Mouse (Mus musculus) fat pad, adult 2 months (tissue): ENCODE results near the gene Rps26.

ENCODE experiments used
- DNase-seq: peaks from one replicate; pipeline ENCODE4 v3.0.0-alpha.2; 2011; ENCODE audit warnings: low read depth, low spot score; ENCODE audit errors: extremely low read depth

The Rps26 gene

DNA sequence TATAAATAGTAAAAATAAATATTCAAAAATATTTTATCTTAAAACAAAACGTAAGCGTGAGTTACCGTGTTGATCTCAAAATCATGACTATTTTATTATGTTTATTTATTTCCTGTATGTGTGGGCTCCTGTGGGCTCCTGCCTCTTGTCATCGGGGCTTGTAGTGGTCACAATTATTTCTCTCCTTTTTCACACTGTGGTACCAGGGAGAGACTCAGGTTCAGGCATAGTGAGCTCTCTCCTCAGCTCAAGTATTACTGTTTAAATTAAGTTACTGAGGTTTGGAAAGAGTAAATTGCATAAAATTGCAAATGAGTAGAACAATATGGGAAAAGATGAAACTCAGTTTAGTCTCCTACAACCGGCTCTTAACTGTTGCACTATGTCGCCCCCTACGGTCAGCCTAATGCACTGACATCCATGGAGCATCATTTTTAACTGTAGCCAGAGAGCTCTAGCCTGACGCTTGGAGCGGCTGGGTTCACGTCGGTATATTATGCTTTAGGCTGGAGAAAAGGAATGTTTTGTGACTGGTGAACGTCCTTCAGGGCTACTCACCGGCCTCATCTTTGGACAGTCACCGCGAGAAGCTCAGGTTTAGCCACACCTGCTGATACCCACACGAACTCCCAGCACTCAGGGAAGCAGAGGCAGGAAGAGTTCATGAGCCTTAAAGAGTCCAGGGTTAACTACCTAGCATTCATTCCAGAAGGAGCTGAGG is 14.0 kb downstream of the Rps26 start:
- DNase-seq = no peak

DNA sequence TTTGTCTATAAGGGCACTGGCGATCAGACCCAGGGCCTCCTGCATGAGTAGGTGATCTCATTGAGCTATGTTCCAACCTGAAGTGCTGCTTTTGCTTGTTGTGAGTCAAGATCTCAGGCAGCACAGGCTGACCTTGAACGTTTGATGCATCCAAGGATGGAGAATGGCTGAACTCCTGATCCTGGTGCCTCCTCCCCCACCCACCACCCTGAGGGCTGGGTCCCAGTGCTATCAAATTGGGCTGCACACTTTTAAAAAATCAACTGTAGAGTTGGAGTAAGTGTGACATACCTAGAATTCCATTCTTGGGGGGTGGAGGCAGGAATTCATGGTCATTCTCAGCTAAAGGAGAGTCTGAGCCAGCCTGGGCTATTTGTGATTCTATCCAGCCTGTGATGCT is 20.1 kb downstream of the Rps26 start:
- no peak for DNase-seq

DNA sequence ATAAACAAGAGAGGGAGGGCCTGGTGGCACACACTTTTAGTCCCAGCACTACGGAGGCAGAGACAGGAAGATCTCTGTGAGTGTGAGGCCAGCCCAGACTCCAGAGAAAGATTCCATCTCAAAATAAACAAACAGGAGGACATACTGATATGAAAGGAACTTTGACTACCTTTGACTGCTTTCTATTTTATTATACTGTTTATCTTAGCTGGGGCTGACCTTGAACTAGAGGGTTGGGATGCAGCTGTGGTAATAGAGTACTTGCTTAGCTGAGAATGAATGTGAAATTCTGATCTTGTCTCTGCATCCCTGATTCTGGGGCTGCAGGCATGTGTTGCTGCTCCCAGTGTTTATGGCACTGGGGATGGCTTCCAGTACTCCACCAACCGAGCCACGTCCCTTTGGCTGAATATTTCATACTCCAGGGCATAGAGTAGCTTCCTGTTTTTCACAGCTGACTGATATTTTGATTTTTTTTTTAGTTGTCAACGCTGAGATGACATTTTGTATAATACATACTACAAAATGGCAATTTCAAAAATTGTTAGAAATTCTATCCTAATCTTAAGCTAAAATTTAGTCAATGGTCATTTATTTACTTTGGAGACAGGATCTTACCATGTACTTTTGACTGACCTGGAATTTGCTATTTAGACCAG is 23.9 kb downstream of the Rps26 start:
- no peak for DNase-seq

DNA sequence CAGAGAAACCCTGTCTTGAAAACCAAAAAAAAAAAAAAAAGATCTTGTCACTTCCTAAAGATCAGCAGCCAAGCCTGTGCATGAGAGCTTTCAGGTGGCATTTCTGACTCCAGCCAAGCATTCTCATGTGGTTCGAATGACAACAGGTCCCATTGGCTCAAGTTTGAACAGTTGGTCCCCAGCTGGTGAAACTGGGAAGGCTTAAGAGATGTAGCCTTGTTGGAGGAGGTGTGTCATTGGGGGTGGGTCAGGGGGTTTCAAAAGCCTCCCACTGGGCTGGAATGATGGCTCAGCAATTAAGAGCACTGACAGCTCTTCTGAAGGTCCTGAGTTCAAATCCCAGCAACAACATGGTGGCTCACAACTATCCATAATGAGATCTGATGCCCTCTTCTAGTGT is 25.0 kb downstream of the Rps26 start:
- no peak for DNase-seq

DNA sequence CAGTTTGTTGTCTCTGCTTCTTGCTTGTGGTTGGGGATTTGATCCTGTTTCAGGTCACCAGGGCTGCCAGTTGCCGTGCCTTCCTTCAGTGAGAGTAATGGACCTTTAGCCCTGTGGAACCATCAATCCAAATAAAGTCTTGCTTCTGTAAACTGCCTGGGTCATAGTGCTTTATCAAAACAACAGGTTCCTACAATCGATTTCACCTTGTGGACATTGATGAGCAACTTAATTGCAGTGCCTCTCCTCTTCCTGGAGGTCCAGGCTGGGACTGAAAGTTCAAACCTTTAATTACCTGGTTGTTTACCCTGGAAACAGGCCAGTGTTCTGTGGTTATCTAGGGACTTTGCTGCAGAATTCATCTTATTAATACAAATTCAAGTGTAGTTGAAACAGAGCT is 28.1 kb downstream of the Rps26 start:
- no peak for DNase-seq

DNA sequence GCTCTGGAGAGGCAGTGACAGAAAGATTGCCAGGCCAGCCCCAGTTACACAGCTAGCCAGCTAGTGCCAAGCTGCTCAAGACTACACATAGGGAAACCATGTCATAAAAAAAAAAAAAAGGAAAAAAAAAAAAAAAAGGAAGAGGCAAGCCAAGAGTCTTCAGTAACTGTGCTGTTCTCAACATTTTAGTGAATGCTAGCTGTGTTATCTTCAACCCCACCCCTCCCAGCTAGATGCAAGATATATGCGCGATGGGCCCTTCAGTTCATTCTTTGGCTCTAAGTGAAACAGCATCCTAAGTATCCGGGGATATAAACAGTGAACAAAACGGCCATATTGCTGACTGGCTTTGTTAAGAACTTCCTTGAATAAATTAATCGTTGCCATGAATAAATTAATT is 33.8 kb downstream of the Rps26 start:
- no peak for DNase-seq

DNA sequence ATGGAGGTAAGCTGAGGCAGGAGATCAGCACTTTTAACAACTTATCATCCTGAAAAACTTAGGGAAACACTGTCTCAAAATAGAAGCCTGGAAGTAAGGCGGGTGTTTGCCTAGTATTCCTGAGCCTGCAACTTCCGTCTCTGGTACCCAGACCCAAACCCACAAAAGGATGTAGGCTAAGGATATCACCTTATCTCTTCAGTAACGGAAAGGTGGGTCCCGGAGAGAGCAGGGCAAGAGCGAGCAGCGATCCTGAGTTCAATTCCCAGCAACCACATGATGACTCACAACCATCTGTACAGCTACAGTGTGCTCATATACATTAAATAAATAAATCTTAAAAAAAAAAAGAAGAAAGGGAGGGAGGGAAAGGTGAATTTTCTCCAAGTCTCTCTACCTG is 35.1 kb downstream of the Rps26 start:
- no peak for DNase-seq

DNA sequence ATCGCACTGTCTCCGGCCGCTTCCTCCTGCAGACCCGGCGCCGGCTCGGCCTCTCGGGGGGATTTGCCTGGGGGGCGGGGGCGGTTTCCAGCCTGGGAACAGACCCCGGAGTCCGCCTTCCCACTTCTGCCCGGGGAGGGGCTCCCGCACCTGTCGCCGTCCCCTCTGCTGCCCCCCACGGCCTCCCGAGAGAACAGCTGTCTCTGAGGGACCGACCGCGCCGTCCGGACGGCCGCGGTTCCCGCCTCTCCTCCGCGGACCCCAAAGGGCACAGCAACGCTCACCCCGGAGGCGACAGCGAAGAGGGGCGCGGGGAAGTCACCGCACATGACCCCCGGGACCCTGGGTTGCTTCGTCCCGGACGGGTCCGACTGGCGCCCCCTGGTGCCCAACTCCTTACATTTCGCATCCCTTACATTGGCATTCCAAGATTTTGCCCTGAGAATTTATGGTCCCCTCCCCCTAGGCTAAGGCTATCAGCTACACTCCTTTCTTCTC is 36.3 kb downstream of the Rps26 start:
- DNase-seq = no peak

DNA sequence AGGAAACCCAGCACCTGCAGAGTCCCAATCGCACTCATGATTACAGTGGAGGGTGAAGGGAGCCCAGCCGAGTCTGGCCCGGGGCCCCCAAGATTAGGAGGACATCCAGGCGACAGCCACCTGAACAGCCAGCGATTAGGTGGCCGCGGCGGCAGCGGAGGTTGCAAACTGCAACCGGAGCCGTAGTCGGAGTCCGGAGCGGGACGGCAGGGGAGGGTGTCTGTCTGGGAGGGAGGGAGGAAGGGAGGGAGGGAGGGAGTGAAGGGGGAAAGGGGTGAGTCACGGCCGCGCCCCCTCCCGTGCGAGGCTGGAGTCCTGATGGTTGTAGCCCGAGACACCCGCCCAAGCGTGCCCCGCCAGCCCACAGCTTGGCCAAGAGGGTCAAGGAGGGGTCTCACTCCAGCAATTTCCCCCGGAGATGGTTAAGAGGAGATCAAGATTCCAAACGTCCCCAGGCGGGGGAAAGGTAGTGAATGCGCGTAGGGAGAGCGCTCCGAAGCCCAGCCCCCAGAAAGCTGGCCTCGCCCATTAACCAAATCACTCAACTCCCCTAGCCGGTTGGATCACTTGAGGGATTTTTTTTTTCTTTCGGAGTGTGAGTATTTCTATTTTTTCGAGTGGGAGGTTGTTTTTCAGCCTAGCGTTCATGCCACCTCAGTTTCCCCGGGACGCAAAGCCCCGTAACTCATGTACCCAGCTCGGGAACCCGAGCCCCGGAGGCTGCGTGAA is 36.9 kb downstream of the Rps26 start, which contains the start of gene Erbb3:
Erbb3 (minus strand) TSS at position 189 of the 729 bp plus-strand sequence.
- no peak for DNase-seq

DNA sequence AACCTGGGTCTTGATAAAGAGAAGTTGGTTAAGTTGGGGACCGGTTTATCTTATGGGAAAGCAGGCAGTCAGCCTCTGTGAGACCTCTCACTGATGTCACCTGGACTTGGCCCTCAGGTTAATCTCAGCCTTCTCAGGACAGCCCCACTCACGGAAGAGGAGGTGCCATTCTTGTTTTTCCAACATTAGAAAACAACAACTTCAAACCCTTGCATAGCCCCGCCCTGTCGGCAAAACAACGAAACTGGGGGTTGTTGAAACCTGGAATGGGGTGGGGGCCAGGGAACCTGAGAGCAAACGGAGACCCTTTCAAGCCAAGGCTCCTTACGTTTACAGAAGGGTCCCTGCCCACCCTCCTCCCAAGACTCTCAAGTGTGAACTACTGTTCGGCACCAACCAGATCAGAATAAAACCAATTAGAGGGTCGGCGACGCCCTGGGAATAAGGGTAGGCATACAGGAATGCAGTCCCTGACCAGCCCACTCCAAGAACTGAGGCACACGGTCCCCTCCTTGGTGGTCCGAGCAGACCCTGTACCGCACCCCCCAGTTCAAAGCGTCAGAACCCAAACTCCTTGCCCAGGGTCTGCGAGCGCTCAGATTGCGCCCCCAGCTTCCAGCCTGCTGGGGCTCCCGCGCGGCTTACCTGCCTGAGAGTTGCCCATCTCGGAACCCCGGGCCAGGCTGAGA is 37.6 kb downstream of the Rps26 start:
- no peak for DNase-seq

DNA sequence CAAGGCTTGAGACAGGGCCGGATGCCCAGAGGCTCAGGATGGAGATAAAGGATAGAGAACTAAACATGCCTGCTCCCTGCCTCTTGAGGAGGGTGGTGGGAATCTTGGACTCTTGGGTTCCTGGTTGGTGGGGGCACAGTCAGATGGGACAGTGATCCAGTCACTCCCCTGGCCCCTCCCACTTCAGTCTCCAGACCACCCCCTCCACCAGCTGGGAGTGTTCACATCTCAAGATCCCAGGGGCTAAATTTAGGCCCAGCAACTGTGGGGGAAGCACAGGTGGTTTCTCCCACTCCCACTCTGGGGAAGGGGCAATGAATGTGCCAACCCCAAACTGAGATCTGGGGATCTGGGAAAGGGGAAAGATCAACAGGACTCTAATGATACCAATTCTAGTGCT is 38.4 kb downstream of the Rps26 start:
- DNase-seq = no peak

DNA sequence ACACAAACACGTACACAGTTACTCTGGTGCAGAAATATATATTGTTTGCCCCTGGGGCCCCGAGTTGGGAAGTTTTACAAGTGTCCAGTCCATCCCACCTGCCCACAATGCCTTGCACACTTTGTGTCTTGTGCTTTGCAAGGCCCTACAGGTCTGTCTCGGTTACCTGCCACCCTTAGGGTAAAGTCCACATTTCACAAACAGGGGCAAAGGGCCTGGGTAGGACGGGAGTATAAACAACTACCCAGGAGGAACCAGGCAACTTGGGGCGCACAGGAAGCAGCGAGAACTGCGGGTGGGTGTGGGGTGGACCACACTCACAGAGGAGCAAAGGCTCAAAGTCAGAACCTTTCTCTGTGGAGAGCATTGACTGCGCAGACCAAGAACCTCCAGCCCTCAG is 38.9 kb downstream of the Rps26 start:
- DNase-seq = no peak

DNA sequence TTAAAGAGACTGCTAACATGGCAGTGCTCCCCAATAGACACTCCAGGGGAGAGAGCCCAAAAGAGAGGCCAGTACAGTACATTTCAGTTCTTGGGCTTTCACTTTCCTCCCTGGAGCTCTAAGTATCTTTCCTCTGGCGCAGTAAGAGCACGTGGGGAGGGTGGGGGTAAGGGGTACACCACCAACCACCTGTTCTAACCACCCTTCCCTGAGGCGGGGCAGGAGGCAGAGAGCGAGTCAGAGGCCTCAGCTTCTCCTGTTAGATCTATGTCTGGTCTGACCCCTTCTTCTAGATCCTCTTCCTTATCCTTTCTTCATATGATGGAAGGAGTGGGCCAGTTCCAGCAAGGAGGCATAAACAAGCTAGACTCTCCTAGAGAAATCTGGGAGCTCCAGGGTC is 39.4 kb downstream of the Rps26 start:
- DNase-seq = no peak

DNA sequence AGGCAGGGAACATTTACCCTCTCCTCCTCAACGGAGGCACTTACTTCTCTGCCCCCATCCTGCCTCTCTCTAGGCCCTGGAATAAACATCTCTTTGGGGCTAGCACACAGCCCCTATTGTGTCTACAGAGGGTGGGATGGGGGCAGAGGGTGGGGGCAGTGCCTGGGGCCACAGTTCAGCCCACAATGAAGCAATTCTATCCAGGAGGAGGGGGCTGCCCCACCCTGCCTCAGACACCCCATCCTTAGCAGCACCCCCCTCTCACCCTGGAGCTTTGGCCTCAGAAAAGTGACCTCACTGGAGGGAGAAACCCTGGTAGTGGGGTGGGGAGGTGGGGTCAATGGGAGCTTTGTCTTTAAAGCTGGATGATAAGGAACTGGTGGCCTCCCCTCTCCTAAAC is 40.0 kb downstream of the Rps26 start:
- no peak for DNase-seq

DNA sequence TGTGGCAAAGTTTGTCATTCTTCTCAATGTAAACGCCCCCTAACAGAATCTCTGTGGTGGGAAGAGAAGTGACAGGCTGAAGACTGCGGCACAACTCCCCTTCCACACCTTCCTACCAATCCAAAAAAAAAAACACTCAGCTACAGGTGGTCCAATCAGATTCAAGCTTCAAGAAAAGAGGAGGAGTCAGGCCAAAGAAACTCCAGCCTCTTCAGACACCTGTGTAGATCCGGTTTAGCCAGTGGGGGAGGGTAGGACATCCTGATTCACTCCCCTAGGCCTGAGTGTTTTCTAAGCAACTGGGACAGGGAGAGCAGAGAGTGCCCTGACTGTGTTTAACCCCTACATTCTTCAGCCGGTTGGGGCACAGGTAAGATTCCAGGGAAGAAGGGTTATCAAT is 42.2 kb downstream of the Rps26 start:
- DNase-seq = peak; percentile 96

DNA sequence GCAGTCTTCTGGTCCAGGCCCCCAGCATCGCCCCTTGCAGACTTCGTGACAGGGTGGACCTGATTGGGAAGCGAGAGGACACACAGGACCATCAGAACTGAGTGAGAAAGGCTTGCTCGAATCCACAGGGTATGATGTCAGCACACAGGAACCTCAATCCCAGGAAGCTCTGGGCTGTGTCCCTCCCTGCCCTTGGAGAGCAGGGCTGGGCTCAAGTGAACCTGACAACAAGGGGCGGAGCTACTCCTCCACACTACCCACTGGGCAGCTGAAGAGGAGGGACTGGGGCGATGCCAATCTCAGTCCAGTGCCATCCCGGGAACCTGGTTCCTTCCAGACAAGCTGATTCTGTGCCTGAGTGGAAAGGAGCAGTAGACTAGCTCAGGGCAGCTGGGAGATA is 42.9 kb downstream of the Rps26 start:
- DNase-seq = no peak

DNA sequence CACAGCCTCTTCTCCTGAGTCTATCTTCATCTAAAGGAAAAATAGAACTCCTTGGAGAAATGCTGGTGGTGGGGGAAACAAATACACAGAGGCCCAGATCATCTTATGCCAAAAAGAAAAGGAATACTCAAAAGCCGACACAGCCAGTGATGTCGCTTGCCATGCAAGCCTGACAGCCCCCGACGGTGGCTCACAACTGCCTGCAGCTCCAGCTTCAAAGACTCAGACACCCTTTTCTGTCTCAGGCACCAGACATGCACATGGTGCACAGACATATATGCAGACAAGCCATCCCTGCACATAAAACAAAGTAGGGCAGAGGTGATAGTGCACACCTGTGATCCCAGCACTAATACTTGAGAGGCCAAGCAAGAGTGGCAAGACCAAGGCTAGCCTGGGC is 46.8 kb downstream of the Rps26 start:
- DNase-seq = no peak

DNA sequence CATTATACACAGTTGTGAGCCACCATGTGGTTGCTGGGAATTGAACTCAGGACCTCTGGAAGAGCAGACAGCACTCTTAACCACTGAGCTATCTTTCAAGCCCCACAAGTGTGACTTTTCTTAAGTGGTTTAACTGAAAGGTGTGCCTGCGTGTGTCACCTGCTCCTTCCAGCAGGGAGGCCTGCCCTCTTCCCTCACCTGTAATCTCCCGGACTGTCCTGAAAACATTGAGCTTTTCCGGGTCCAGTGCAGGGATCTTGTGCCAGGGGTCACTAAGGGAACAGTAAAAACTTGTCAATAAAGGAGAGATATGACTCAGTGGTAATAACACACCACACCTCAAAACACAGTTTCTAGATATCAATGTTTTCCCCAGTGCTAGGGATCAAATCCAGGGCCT is 47.2 kb downstream of the Rps26 start:
- no peak for DNase-seq

DNA sequence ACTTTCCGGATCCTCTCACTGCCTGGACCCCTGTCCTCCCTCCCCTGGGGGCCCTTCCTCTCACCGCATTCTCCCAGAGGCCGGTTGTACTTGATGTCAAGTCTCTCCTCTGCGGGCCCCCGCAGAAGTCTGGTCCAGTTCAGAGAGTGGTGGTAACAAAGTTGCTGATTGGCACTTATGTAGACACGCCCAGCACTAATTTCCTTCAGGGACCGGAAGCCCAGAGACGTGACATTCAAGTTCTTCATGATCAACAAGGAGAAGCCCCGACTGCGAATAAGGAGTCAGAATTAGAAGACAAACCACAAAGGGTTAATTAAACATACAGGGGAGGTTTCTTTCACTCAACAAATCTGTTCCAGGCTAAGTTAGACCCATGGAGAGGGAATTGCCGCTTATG is 48.2 kb downstream of the Rps26 start:
- no peak for DNase-seq

DNA sequence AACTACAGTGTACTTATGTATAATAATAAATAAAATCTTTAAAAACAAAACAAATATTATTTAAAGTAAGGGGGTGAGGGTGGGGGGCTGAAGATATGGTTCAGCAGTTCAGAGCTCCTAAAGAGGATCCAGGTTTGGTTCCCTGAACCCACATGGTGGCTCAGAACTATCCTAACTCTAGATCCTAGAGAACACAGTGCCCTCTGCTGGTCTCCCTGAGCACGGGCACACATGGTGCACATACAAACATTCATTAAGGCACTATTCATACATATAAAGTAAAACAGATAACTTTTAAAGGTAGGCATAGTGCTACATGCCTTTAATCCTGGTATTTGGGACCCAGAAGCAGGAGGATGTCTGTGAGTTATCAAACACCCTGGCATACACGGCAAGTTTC is 51.5 kb downstream of the Rps26 start:
- no peak for DNase-seq
